Mouse (Mus musculus) adrenal gland (tissue): ENCODE measurements around the gene Olfr1354.
"Not testable (repeated sequence)": the region's sequence is repeated elsewhere in the genome, so short reads cannot be mapped to it uniquely, and the experiment has no call there.

ENCODE experiments used
- intact Hi-C: fragments of 180-260 bp; cut with DNase I; formaldehyde crosslinking; loops from one replicate; pipeline ENCODE4 v1.15.1; 2025
- long read RNA-seq, 2 experiments: library from polyadenylated mRNA; unstranded; transcript quantifications; one replicate each; pipeline ENCODE4 v2.0.0; 2020; ENCODE audit warnings: borderline replicate concordance in 1 of 2; ENCODE audit not compliant: insufficient replicate concordance in 1 of 2

Gene Olfr1354
- long read RNA-seq, experiment 1: 0 reads
- long read RNA-seq, experiment 2: 0 reads

DNA sequence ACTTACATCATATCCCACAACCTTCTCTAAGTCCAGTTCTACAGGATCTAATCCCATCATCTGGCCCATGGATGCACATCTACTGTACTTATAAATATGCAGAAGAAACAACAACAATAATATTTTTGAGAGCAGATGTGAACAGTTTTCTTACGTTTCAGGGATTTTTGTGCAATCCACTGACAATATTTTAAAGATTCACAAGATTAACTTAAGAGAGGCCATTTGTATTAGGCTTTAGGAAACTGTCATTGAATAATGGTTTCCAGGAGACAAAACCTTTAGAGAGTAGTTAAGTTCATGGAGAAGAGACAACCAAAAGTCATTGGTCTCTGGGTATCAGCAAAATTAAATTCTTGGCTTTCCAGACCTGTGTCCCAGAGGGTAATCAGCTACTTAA lies at the start of gene Olfr1354:
Gene Olfr1354 (plus strand): TSS at position 301 of the 400 bp plus-strand sequence.
- intact Hi-C loops: not testable (repeated sequence)

DNA sequence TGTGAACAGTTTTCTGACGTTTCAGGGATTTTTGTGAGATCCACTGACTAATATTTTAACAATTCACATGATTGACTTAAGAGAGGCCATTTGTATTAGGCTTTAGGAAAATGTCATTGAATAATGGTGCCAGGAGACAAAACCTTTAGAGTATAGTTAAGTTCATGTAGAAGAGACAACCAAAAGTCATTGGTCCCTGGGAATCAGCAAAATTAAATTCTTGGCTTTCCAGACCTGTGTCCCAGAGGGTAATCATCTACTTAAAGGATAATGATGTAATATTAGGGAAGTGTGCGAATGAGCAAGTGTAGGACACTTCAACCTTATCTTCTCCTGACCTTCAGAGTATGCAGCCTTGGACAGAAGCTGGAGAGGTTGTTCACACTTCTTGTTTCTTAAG lies 37.7 kb upstream of the Olfr1354 start, which contains the start of gene Olfr1355:
Gene Olfr1355 (plus strand): TSS at position 301 of the 400 bp plus-strand sequence.
- intact Hi-C loops: no loop called here

DNA sequence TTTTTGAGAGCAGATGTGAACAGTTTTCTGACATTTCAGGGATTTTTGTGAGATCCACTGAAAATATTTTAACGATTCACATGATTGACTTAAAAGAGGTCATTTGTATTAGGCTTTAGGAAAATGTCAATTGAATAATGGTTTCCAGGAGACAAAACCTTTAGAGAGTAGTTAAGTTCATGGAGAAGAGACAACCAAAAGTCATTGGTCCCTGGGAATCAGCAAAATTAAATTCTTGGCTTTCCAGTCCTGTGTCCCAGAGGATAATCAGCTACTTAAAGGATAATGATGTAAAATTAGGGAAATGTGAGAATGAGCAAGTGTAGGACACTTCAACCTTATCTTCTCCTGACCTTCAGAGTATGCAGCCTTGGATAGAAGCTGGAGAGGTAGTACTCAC lies 37.4 kb downstream of the Olfr1354 start, which contains the start of gene Olfr8:
Gene Olfr8 (plus strand): TSS at position 301 of the 400 bp plus-strand sequence.
- intact Hi-C loops: not testable (repeated sequence)

DNA sequence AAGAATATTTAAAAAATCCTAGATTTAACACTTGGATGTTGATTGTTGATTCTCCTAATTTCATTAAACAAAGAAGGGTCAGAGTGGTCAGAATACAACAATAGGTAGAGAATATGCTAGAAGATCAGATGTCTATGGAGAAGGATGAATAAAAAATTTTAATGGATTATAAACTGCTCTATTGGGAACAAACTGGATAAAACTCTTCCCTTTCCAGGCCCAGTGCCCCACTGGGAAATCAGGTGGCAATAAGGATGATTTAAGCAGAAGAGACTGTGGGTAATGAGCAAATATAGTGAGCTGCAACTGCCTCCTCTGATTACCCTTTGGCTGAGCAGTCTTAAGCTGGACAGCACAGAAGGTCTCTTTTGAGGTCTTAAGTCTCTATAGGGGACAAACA lies 50.0 kb downstream of the Olfr1354 start, which contains the start of gene Olfr1353:
Gene Olfr1353 (plus strand): TSS at position 301 of the 400 bp plus-strand sequence.
- intact Hi-C loops: not testable (repeated sequence)
